Mouse (Mus musculus) thymus, postnatal 14 days (tissue): ENCODE results near the gene Zdhhc12.
"Not testable (repeated sequence)": the region's sequence is repeated elsewhere in the genome, so short reads cannot be mapped to it uniquely, and the experiment has no call there.

Source experiments
- DNase-seq: peaks from one replicate; pipeline ENCODE4 v3.0.0; 2021

The Zdhhc12 gene

DNA sequence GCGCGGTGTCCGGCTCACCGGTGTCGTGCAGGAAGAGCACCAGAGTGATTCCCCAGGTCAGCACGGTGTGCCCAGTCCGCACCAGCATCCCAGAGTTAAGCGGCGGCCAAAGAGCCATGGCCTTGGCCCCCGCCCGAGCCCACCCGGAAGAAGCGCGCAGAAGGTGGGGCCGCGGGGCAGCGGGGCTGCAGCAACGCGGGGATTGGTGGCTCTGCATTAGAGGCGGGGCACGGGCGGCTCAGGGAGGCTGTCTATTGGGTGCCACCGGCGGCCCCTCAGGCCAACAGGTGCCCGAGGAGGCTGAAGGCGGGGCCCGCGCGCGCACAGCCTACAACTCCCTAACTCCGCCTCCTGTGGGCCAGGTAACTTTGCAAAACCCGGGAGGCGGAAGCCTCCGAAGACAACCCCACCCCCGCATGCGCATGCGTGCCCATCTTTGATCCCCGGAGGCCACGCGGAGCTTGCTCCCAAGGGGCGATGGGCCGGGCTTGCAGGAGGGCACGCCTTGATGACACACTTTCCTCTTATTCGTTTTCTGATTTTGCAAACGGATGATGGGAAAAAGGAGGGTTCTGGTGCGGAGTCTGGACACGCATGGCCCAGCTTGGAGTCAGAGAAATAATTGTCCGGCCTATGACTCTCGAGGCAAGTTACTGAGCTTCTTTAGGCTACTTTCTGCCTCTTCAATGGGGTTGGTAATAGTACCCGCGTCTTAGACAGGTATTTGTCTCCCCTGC, at the start of gene Zdhhc12:
TSS of gene Zdhhc12 (minus strand) at position 178 of the 737 bp plus-strand sequence.
- DNase-seq: peak; percentile 99

GRCm38 (mm10) chr2:30140021-30140420, 46.6 kb upstream of the Zdhhc12 start:
- DNase-seq: not testable (repeated sequence)

- no peak for DNase-seq
These were observed 43.0 kb upstream of the Zdhhc12 start for GRCm38 (mm10) chr2:30136458-30136857.

DNA sequence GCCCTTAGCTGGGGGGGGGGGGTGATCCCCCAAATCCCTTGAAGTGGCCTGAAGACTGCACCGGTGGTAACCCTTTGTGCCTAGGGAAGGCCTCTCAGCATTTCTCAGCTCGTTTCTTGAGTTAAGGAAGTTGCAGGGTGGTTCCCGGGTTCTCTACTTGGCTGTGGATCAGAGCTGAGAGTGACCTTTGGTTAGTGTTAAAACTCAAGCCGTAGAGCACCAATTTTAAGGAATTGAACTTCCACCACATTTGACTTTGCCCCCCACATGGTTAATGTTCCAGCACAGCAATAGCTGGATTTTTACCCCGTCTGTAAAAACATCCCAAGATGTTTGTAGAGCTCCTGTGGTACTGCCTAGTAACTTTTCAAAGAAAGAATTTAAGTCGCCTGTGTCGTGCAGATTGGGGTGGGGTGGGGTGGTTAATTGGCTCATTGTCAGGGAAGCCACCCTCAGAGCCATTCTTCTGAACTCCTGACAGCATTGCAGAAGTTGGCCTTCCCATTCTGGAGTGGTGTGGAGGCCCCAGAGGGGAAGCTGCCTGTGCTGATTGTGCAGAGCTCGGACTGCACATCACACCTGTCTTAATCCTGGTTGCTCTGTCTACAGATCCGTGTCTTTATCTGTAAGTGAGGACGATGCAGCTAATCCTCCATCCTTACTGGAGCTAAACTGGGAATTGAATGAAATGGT, 41.6 kb upstream of the Zdhhc12 start:
- no peak for DNase-seq

DNA sequence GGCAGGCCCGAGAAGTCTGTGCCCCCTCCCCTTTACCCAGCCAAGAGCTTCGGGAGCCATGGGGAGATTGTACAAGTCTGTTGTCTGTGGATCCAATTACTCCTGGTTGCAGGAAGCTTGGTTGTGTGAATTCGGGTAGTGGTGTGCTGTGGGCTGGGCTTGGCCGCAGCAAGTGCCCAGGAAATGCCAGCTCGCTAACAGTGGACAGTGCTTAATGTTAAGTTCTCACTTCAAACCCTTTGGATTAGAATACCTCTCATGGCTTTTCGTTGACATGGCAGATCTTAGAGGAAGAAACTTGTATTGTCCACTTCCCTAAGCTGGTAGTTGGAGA, 40.9 kb upstream of the Zdhhc12 start:
- no peak for DNase-seq

DNA sequence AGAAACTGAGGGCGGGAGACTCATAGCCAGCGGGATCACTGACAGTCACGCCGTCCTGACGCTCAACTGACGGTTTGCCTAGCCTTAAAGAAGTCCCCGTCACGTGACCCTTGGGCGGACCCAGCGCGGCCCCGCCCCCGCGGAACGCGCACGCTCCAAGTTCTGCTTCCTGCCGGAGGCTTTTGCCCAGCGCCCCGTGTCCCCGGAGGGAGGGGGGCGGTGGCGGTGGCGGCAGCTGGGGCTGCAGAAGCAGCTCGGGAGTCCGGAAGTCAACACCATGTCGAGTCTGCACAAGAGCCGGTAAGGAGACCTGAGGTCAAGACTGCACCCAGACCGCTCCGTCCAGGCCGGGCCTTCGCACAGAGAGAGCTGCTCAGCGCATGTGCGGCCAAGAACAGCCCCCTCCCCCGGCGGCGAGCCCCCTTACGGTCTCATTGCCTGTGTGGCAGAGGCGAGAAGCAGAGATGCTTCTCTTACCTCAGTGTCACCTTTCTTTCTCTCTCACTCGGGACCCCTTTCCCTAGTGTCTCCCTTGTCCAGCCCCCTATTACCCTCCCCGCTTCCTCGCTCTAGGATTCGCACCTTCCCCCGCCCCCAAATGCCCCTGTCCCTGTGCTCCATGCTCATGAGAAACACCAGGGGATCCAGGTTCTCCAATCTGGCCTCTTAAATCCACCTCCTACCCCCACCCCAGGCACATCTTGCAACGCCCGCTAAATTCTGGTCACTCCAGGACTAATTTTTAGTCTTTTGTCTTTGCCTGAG, 40.3 kb upstream of the Zdhhc12 start, which contains the start of gene Tbc1d13:
TSS of gene Tbc1d13 (plus strand) at position 134 of the 765 bp plus-strand sequence.
- peak; percentile 99 for DNase-seq

DNA sequence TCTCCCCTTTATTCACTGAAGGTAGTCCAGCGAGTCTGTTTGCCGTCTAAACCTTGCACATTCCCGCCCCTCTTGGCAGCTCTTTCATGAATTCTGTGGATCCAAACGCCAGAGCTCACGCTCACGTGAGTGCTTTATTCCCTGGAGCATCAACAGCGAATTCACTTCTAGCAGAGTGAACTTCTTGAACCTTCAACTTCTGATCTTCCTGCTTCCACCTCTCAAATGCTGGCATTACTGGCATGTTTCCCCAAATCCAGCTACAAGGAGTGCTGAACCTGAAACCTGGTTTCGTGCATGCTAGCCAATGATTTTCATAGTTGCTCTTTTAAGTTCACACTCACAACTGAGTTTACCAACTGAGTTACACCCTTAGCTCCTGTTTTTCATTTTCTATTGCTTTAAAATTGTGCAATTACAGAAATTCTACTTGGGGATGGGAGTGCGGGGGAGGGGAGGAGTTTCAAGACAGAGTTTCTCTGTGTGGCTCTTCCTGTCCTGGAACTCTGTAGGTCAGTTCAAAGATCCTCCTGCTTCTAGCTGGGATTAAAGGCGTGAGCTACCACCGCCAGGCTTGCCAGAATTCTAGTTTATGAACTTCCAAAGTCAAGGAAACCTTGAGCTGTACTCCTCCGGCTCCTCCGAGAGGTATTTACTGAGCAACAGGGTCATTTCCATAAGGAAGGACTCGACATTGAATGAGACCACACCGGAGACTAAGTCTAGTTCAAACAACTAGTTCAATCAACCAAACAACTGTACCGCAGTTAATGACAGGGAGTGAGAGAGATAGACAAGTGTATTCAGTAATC, 39.6 kb upstream of the Zdhhc12 start:
- DNase-seq: no peak

GRCm38 (mm10) chr2:30131240-30131639, 37.8 kb upstream of the Zdhhc12 start:
- peak; percentile 25 for DNase-seq

- DNase-seq: no peak
These were observed 36.7 kb upstream of the Zdhhc12 start for GRCm38 (mm10) chr2:30130156-30130555.

GRCm38 (mm10) chr2:30128789-30129188, 35.3 kb upstream of the Zdhhc12 start:
- peak; percentile 50 for DNase-seq

DNA sequence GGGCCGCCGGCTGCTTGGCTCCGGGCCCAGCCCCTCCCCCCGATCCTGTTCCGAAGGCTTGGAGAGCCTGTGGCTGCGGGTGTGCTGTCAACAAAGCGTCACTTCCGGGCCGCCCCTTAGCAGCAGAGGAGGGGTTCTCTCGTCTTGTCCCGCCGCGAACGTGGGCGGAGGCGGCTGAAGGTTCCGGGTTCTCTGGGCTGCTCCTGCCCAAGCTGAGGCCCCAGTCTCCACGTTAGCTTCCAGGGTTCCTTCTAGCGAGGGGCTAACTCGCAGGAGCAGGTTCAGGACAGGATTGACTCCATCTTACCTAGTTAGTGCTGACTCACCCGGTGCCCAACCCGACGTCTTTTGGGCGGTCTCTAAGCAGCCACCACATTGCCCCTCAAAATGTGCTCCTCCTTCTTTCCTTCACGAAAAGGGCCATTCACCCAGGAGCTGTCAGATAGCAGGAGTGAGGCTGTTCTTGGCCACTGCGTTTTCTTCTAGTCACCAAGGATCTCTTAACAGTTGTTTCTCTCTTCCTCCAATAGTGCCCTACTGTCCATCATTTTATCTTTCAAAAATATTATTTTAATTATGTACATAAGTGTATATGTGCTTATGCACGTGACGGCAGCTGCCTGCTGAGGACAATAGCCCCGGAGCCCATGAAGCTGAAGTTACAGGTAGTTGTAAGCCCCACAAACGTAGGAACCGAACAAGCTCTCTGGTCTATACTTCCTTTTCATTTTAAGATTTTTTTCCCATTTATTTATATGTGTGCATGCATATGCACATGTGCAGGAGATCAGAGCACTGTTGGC, 31.2 kb upstream of the Zdhhc12 start, which contains the start of gene Zer1:
TSS of gene Zer1 (minus strand) at position 114 of the 803 bp plus-strand sequence.
- DNase-seq: peak; percentile 94

DNA sequence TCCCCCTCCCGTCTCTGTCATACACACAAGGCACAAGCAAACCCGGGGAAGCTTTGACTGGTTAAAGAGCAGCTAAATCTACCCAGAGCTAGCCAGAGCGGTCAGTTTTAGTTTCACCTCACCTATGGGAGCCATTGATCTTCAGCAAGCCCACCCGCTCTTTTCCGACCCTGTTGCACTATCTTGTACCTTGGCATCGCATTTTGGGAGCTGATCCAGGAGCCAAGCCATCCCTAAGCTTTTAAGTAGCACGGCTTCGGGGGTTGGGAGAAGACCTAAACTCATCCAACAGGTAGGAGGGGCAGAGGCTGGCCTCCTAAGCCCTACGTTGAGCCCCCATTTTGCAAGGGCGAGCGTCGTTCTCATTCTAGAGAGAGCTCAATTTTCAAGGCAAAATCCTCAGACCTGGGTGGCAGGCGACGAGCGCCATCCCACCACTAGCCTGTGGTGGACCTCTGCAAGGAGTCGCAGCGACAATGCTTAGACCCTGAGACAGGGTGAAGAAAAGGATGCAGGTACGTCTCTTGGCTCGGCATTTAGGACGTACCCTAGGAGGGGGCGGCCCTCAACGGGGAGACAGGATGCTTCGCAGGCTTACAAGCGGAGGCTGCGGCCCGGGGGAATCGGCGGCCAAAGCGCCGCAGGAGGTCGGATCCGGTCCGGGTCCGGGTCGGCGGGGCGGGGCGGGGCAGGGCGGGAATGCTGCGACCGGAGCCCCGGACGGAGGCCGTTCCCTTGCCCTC, 30.5 kb upstream of the Zdhhc12 start:
- DNase-seq: no peak

- DNase-seq: no peak
These were observed 29.3 kb upstream of the Zdhhc12 start for GRCm38 (mm10) chr2:30122766-30123165.

- no peak for DNase-seq
These were observed 26.8 kb upstream of the Zdhhc12 start for GRCm38 (mm10) chr2:30120269-30120668.

GRCm38 (mm10) chr2:30119641-30120051, 26.2 kb upstream of the Zdhhc12 start:
- peak; percentile 77 for DNase-seq

GRCm38 (mm10) chr2:30112564-30112963, 19.1 kb upstream of the Zdhhc12 start:
- DNase-seq: no peak

DNA sequence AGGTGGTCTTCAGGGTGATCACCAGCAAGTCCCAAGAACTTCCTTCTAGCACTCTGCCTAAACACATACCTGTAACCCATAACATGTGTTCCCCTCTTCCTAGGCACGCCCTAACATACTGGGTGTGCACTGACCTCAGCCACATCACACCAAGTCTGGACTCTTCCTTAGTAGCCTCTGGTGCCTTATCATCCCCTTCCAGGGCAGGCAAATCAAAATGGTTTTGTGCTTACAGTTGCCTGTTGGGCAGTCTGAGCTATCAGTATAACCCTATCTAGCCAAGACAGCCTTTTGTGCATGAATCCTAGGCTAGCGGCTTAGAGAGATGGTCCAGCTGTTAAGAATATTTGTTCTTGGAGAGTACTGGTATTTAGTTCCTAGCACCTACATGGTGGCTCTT, 18.1 kb upstream of the Zdhhc12 start:
- no peak for DNase-seq

DNA sequence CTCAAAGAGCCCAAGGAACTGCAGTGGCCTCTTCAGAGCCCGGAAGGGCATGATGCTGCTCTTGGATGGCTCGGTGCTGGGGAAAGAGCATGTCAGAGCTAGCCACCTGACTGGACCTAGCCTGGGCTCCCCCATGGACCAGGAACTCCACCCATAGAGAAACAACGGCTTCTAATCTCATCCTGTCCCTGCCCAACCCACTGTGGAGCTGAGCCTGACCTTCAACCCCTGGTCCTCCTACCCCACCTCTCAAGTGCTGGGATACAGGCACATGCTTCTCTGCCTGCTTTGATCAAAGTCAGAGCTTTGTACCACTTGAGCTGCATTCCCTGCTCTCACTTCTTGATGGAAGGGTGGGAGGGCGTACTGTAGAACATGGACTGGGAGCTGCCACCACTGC, 14.8 kb upstream of the Zdhhc12 start:
- DNase-seq: no peak

DNA sequence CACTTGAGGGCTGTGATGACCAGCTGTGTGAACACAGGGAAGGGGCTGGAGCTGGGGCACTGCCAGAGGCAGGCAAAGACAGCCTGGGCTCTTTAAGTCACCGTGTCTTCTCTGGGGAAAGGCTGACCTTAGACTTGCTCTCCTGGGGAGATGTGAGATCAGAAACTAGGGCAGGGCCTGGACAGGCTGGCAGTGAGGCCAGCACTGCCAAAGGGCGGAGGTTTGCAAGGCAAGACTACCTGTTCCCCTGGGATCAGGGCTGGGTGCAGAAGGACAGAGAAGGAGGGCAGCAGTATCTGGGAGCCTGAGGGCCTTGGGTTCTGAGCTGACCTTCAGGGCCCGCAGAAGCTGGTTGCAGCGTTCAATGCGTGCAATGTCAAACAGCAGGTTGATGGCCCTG, 14.2 kb upstream of the Zdhhc12 start:
- DNase-seq: no peak

- DNase-seq: peak; percentile 75
These were observed 12.9 kb upstream of the Zdhhc12 start for GRCm38 (mm10) chr2:30106364-30106763.

- no peak for DNase-seq
These were observed 6.8 kb upstream of the Zdhhc12 start for GRCm38 (mm10) chr2:30100214-30100613.
